Mouse (Mus musculus) heart, postnatal 0 days (tissue): ENCODE results near the gene Acoxl.

Source experiments
- CTCF ChIP-seq: IDR thresholded peaks from 2 replicates; pipeline ENCODE4 v1.5.1; 2016; ENCODE audit warnings: antibody characterized with exemption, control low read depth, low read depth
- EP300 ChIP-seq: IDR thresholded peaks from 2 replicates; pipeline ENCODE4 v1.6.1; 2016; ENCODE audit warnings: antibody characterized with exemption, low read depth

DNA sequence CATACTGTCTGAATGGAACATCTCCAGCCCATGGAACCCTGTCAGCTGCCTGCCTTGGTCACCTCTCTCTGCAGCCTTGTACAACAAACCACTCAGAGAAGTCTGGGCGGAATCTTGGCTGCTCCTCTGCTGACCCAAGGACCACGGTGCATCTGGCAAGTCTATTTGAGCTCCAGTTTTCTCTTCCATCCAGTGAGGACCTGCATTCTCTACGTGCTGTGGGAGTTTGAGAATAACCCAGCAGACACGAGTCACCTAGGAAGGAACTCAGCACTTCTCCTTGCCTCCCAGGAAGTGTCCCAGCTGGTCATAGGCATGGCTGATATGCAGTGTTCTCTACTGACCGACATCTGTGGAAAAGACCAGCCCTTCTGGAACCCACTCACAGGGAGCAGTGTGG lies 295.8 kb downstream of the Acoxl start:
- no peak for TF ChIP-seq CTCF
- TF ChIP-seq EP300 = no peak
